Mouse (Mus musculus): ENCODE data around the gene 1700061G19Rik. TPM values are rescaled to one million over a fixed set of nuclear protein-coding genes. Genes with fewer than 3 reads are reported as not detected.

Gene 1700061G19Rik
- polyA plus RNA-seq, 1 experiment from 2014 or later = 0.14 TPM

GRCm38 (mm10) chr17:56936731-56937130, 61.5 kb downstream of the 1700061G19Rik start:
- no peak overlapping the region for H3K9ac ChIP-seq (ENCODE audit: low read depth, low read length)
- H3K27me3 ChIP-seq (replicated peaks; ENCODE audit: control insufficient read depth, insufficient read depth, low read length) = no peaks in the 10 kb centered on the region
- 0 out of 2 replicates have a peak, but pooled peaks cover 4% of the 10 kb centered on the region for H3K36me3 ChIP-seq (ENCODE audit: control insufficient read depth, insufficient read depth, low read length)
- peaks cover 21% of the 10 kb centered on the region for H3K4me1 ChIP-seq (ENCODE audit: control insufficient read depth, insufficient read depth, low read length)
- H3K4me2 ChIP-seq (ENCODE audit: low read depth, low read length) = no peak overlapping the region
- DNase-seq (ENCODE audit: low spot score) (no peak), ATAC-seq (ENCODE audit: low read depth) (no peak)
- 0 out of 2 replicates have a peak, but pooled peaks cover 8% of the 10 kb centered on the region for H3K9me3 ChIP-seq (ENCODE audit: control insufficient read depth, low read length)
- 95% methylated on average over 7 of the region's 7 CpGs for WGBS
- H3K4me3 ChIP-seq (ENCODE audit: low read depth, low read length) = no peak overlapping the region
- no peak overlapping the region for H3K27ac ChIP-seq (replicated peaks; ENCODE audit: low read depth, low read length)

Other genes with a start within 250 kb of the 1700061G19Rik start
- 44.0 and 51.8 TPM in 2 replicates for gene Lonp1, start 248.6 kb upstream of the 1700061G19Rik start, polyA plus RNA-seq (2014; fragmentation: Nextera tagmentation; extraction: Ambion mirVana)
- 0.24 and 0.31 TPM in 2 replicates for gene Catsperd, start 247.3 kb upstream of the 1700061G19Rik start, polyA plus RNA-seq (2014; fragmentation: Nextera tagmentation; extraction: Ambion mirVana)
- gene Ranbp3, start 202.2 kb upstream of the 1700061G19Rik start, polyA plus RNA-seq (2014; fragmentation: Nextera tagmentation; extraction: Ambion mirVana) = 78.8 and 87.8 TPM in 2 replicates
- 424 and 466 TPM in 2 replicates for gene Ndufa11, start 157.7 kb upstream of the 1700061G19Rik start, polyA plus RNA-seq (2014; fragmentation: Nextera tagmentation; extraction: Ambion mirVana)
- gene Vmac, start 157.5 kb upstream of the 1700061G19Rik start, polyA plus RNA-seq (2014; fragmentation: Nextera tagmentation; extraction: Ambion mirVana) = 18.6 and 21.4 TPM in 2 replicates
- 14.0 and 17.4 TPM in 2 replicates for gene Nrtn, start 117.9 kb upstream of the 1700061G19Rik start, polyA plus RNA-seq (2014; fragmentation: Nextera tagmentation; extraction: Ambion mirVana)
- 33.3 and 42.0 TPM in 2 replicates for gene Dus3l, start 110.7 kb upstream of the 1700061G19Rik start, polyA plus RNA-seq (2014; fragmentation: Nextera tagmentation; extraction: Ambion mirVana)
- 0.61 and 1.2 TPM in 2 replicates for gene Prr22, start 105.2 kb upstream of the 1700061G19Rik start, polyA plus RNA-seq (2014; fragmentation: Nextera tagmentation; extraction: Ambion mirVana)
- 3.5 and 5.3 TPM in 2 replicates for gene Rfx2, start 44.5 kb upstream of the 1700061G19Rik start, polyA plus RNA-seq (2014; fragmentation: Nextera tagmentation; extraction: Ambion mirVana)
- not detected in 2 replicates for gene Acsbg2, start 1.0 kb upstream of the 1700061G19Rik start, polyA plus RNA-seq (2014; fragmentation: Nextera tagmentation; extraction: Ambion mirVana)
- gene Mllt1, start 59.9 kb downstream of the 1700061G19Rik start, polyA plus RNA-seq (2014; fragmentation: Nextera tagmentation; extraction: Ambion mirVana) = 24.7 and 32.7 TPM in 2 replicates
- gene Acer1, start 106.6 kb downstream of the 1700061G19Rik start, polyA plus RNA-seq (2014; fragmentation: Nextera tagmentation; extraction: Ambion mirVana) = 1.3 and 2.4 TPM in 2 replicates
- gene Clpp, start 114.8 kb downstream of the 1700061G19Rik start, polyA plus RNA-seq (2014; fragmentation: Nextera tagmentation; extraction: Ambion mirVana) = 140 and 142 TPM in 2 replicates
- 35.7 and 39.8 TPM in 2 replicates for gene Alkbh7, start 121.9 kb downstream of the 1700061G19Rik start, polyA plus RNA-seq (2014; fragmentation: Nextera tagmentation; extraction: Ambion mirVana)
- 0.84 TPM in 1 of 2 replicates, not detected in the other for gene Pspn, start 124.5 kb downstream of the 1700061G19Rik start, polyA plus RNA-seq (2014; fragmentation: Nextera tagmentation; extraction: Ambion mirVana)
- 55.4 and 55.5 TPM in 2 replicates for gene Gtf2f1, start 135.8 kb downstream of the 1700061G19Rik start, polyA plus RNA-seq (2014; fragmentation: Nextera tagmentation; extraction: Ambion mirVana)
- gene Gm17949, start 136.0 kb downstream of the 1700061G19Rik start, polyA plus RNA-seq (2014; fragmentation: Nextera tagmentation; extraction: Ambion mirVana) = 0.19 and 0.41 TPM in 2 replicates
- gene Khsrp, start 156.0 kb downstream of the 1700061G19Rik start, polyA plus RNA-seq (2014; fragmentation: Nextera tagmentation; extraction: Ambion mirVana) = 43.5 and 44.9 TPM in 2 replicates
- gene Slc25a41, start 166.2 kb downstream of the 1700061G19Rik start, polyA plus RNA-seq (2014; fragmentation: Nextera tagmentation; extraction: Ambion mirVana) = not detected in 2 replicates
- 5.5 and 8.1 TPM in 2 replicates for gene Crb3, start 183.6 kb downstream of the 1700061G19Rik start, polyA plus RNA-seq (2014; fragmentation: Nextera tagmentation; extraction: Ambion mirVana)
- 6.9 and 7.8 TPM in 2 replicates for gene Slc25a23, start 184.4 kb downstream of the 1700061G19Rik start, polyA plus RNA-seq (2014; fragmentation: Nextera tagmentation; extraction: Ambion mirVana)
- 1.6 and 2.1 TPM in 2 replicates for gene Dennd1c, start 203.0 kb downstream of the 1700061G19Rik start, polyA plus RNA-seq (2014; fragmentation: Nextera tagmentation; extraction: Ambion mirVana)
- gene Tubb4a, start 212.3 kb downstream of the 1700061G19Rik start, polyA plus RNA-seq (2014; fragmentation: Nextera tagmentation; extraction: Ambion mirVana) = 22.9 and 28.7 TPM in 2 replicates
- gene Tnfsf9, start 229.8 kb downstream of the 1700061G19Rik start, polyA plus RNA-seq (2014; fragmentation: Nextera tagmentation; extraction: Ambion mirVana) = 4.1 and 5.0 TPM in 2 replicates